Mouse (Mus musculus): ENCODE results near the gene Arsb.
"Not testable (repeated sequence)": the region's sequence is repeated elsewhere in the genome, so short reads cannot be mapped to it uniquely, and the experiment has no call there.

The Arsb gene

GRCm38 (mm10) chr13:93787647-93788046 lies 16.2 kb downstream of the Arsb start:
- peak; percentile 67 for DNase-seq (ENCODE audit: low spot score)

- DNase-seq (ENCODE audit: low spot score): peak; percentile 81
Measured at GRCm38 (mm10) chr13:93792945-93793642, 21.7 kb downstream of the Arsb start.

GRCm38 (mm10) chr13:93793643-93794182 lies 22.3 kb downstream of the Arsb start:
- no peak for DNase-seq (ENCODE audit: low spot score)

- DNase-seq (ENCODE audit: low spot score): no peak
Measured at GRCm38 (mm10) chr13:93797011-93797600, 25.7 kb downstream of the Arsb start.

- DNase-seq (ENCODE audit: low spot score): not testable (repeated sequence)
Measured at GRCm38 (mm10) chr13:93810311-93810710, 38.9 kb downstream of the Arsb start.

GRCm38 (mm10) chr13:93814081-93814480 lies 42.7 kb downstream of the Arsb start:
- DNase-seq (ENCODE audit: low spot score): no peak

- DNase-seq (ENCODE audit: low spot score): no peak
Measured at GRCm38 (mm10) chr13:93814676-93815075, 43.2 kb downstream of the Arsb start.

- DNase-seq (ENCODE audit: low spot score): no peak
Measured at GRCm38 (mm10) chr13:93815128-93815527, 43.7 kb downstream of the Arsb start.

GRCm38 (mm10) chr13:93816127-93816526 lies 44.7 kb downstream of the Arsb start:
- no peak for DNase-seq (ENCODE audit: low spot score)

- no peak for DNase-seq (ENCODE audit: low spot score)
Measured at GRCm38 (mm10) chr13:93816688-93817331, 45.4 kb downstream of the Arsb start.

- DNase-seq (ENCODE audit: low spot score): no peak
Measured at GRCm38 (mm10) chr13:93820173-93820572, 48.7 kb downstream of the Arsb start.

GRCm38 (mm10) chr13:93822001-93822400 lies 50.6 kb downstream of the Arsb start:
- DNase-seq (ENCODE audit: low spot score): no peak

- no peak for DNase-seq (ENCODE audit: low spot score)
Measured at GRCm38 (mm10) chr13:93825792-93826558, 54.5 kb downstream of the Arsb start.

- DNase-seq (ENCODE audit: low spot score): no peak
Measured at GRCm38 (mm10) chr13:93827745-93828144, 56.3 kb downstream of the Arsb start.

- DNase-seq (ENCODE audit: low spot score): no peak
Measured at GRCm38 (mm10) chr13:93829565-93830293, 58.3 kb downstream of the Arsb start.

- DNase-seq (ENCODE audit: low spot score): no peak
Measured at GRCm38 (mm10) chr13:93830294-93830645, 58.8 kb downstream of the Arsb start.

- no peak for DNase-seq (ENCODE audit: low spot score)
Measured at GRCm38 (mm10) chr13:93837481-93838225, 66.2 kb downstream of the Arsb start.

- DNase-seq (ENCODE audit: low spot score): no peak
Measured at GRCm38 (mm10) chr13:93838431-93839136, 67.2 kb downstream of the Arsb start.

- DNase-seq (ENCODE audit: low spot score): no peak
Measured at GRCm38 (mm10) chr13:93839137-93839630, 67.8 kb downstream of the Arsb start.

- no peak for DNase-seq (ENCODE audit: low spot score)
Measured at GRCm38 (mm10) chr13:93839721-93840120, 68.3 kb downstream of the Arsb start.

Measured in MN1 (cell line).